Mouse (Mus musculus) ES-Bruce4 (cell line): ENCODE data around the gene Hivep2.

ENCODE experiments used
- CTCF ChIP-seq: IDR thresholded peaks from one replicate; pipeline ENCODE4 v1.8.1; 2011; ENCODE audit warnings: low read depth, low read length
- EP300 ChIP-seq: IDR thresholded peaks from 2 replicates; pipeline ENCODE4 v1.6.1; 2011; ENCODE audit warnings: low read depth, low read length; ENCODE audit not compliant: insufficient read depth
- POLR2A ChIP-seq: IDR thresholded peaks from one replicate; pipeline ENCODE4 v1.8.1; 2011; ENCODE audit warnings: low read length; ENCODE audit not compliant: insufficient read depth

DNA sequence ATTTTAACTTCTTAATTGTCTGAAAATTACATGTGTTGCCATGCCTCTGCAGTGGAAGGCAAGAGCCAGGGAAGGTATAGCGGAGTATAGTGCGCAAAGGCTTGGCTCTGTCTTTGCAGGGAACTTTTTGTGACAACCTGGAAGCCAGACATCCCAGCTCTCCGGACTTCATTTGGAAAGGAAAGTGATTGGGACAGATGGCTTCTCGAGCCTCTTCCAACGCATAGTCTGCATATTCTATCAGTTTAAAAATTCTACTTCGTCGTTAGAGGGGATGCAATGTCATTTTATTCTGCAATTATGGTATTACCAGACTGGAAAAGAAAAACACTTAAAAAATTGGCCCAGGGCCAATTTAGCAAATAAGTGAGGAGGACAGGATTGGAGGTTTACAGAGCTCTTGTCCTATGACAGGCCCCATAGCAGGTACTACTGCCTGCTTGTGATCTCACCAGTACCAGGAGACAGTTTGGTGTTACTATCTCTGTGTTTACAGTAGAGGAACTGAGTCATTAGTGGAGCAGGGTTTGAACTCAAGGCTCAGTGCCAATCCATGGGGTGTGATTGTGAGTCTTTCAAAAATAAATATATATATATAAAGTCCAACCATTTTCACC is 7.8 kb downstream of the Hivep2 start:
- no peak for TF ChIP-seq CTCF
- no peak for TF ChIP-seq POLR2A
- TF ChIP-seq EP300: no peak
